Mouse (Mus musculus) spleen, adult 10 weeks (tissue): ENCODE data around the gene Tas2r119. TPM values are rescaled to one million over a fixed set of nuclear protein-coding genes. Genes with fewer than 3 reads are reported as not detected.

Source experiments
- polyA plus RNA-seq: library from polyadenylated mRNA; stranded (reverse); fragments of 350-450 nt; fragmentation: Illumina TruSeq; extraction: RNeasy Lipid Tissue Mini Kit (QIAGEN cat#74804); gene quantifications from one replicate; pipeline ENCODE4 v1.2.3, GENCODE M21; 2015; ENCODE audit warnings: low replicate concordance; ENCODE audit not compliant: insufficient read depth

The Tas2r119 gene
- polyA plus RNA-seq = not detected

DNA sequence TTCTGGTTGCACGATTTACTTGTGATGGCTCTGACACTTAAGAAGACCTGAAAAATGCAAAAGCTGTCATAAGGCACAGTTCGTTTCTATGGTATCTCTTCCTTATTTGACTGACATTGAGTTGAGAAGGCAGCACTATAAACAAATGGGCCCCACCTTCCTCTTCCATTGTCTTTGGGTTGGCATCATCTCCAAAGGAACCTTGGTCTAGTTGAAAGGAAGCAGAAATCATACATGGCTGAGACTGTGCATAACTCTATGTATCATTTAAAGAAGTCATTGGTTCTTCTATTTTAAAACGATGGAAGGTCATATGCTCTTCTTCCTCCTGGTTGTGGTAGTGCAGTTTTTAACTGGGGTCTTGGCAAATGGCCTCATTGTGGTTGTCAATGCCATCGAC lies at the start of gene Tas2r119:
Gene Tas2r119, plus strand, starts transcription at position 301 of the 400 bp plus-strand sequence.

Other genes with a start within 250 kb of the Tas2r119 start
- gene Sema5a, start 67.5 kb downstream of the Tas2r119 start, polyA plus RNA-seq = 10.5 TPM